Mouse (Mus musculus) cerebellum, adult 9-10 months (tissue): ENCODE measurements at regions not wholly inside any gene's neighbourhood (a gene's known extent, or its start where the extent isn't known, plus 50 kb on each side); places are given as distances from the start of the nearest gene placed in this dataset.

Experiments used
- DNase-seq: peaks from one replicate; pipeline ENCODE4 v3.0.0; 2022

GRCm38 (mm10) chr6:16999451-17000139, 65.4 kb upstream of the Tes start:
- DNase-seq: no peak

- no peak for DNase-seq
Measured at GRCm38 (mm10) chr6:16995495-16995936, 69.4 kb upstream of the Tes start.

GRCm38 (mm10) chr6:16994711-16995110, 70.2 kb upstream of the Tes start:
- peak; percentile 8 for DNase-seq

GRCm38 (mm10) chr6:16991996-16992591, 72.9 kb upstream of the Tes start:
- no peak for DNase-seq

GRCm38 (mm10) chr6:16978206-16978505, 79.9 kb upstream of the Tfec start:
- peak; percentile 18 for DNase-seq

- no peak for DNase-seq
Measured at GRCm38 (mm10) chr6:16977392-16978205, 79.4 kb upstream of the Tfec start.

GRCm38 (mm10) chr6:16965658-16966057, 67.4 kb upstream of the Tfec start:
- DNase-seq: no peak

- no peak for DNase-seq
Measured at GRCm38 (mm10) chr6:16964362-16964761, 66.1 kb upstream of the Tfec start.

GRCm38 (mm10) chr6:16963958-16964357, 65.7 kb upstream of the Tfec start:
- no peak for DNase-seq

GRCm38 (mm10) chr6:16958102-16958501, 59.9 kb upstream of the Tfec start:
- DNase-seq: no peak

GRCm38 (mm10) chr6:16956771-16957435, 58.7 kb upstream of the Tfec start:
- DNase-seq: no peak
